Mouse (Mus musculus): ENCODE measurements around the gene Fam219a. TPM values are rescaled to one million over a fixed set of nuclear protein-coding genes. Genes with fewer than 3 reads are reported as not detected.

The Fam219a gene
- polyA plus RNA-seq, 1 experiment from 2014 or later, result 8.5 TPM

- H3K27me3 ChIP-seq (ENCODE audit: control insufficient read depth, insufficient read depth, low read length), result no peaks in the 10 kb centered on the region
- no peaks in the 10 kb centered on the region for H3K4me1 ChIP-seq (ENCODE audit: control insufficient read depth, insufficient read depth, low read length)
- H3K4me2 ChIP-seq, result no peak overlapping the region
- no peak overlapping the region for H3K9ac ChIP-seq (ENCODE audit: low read length)
- no peak overlapping the region for H3K4me3 ChIP-seq (ENCODE audit: low read depth, low read length)
- H3K9me3 ChIP-seq (ENCODE audit: control insufficient read depth, low read length), result no peaks in the 10 kb centered on the region
- ATAC-seq (ENCODE audit: low FRiP score) (no peak), DNase-seq (ENCODE audit: low spot score, missing footprints) (no peak)
- H3K27ac ChIP-seq (ENCODE audit: low read depth, low read length), result no peak overlapping the region
- 77% methylated on average over 1 of the region's 1 CpGs for WGBS
- no peaks in the 10 kb centered on the region; the same call in 1 of the 2 replicates for H3K36me3 ChIP-seq (ENCODE audit: control insufficient read depth, insufficient read depth, low read length)
These were observed 89.9 kb downstream of the Fam219a start for GRCm38 (mm10) chr4:41479456-41479804.

GRCm38 (mm10) chr4:41478751-41479455 is 90.4 kb downstream of the Fam219a start:
- Histone ChIP-seq H3K9me3 (ENCODE audit: control insufficient read depth, low read length) (no peaks in the 10 kb centered on the region), H3K4me2 (no peak overlapping the region), H3K27me3 (ENCODE audit: control insufficient read depth, insufficient read depth, low read length) (no peaks in the 10 kb centered on the region), H3K27ac (ENCODE audit: low read depth, low read length) (no peak overlapping the region), H3K9ac (ENCODE audit: low read length) (no peak overlapping the region), H3K4me3 (ENCODE audit: low read depth, low read length) (no peak overlapping the region), H3K36me3 (ENCODE audit: control insufficient read depth, insufficient read depth, low read length) (no peaks in the 10 kb centered on the region; the same call in 1 of the 2 replicates), H3K4me1 (ENCODE audit: control insufficient read depth, insufficient read depth, low read length) (no peaks in the 10 kb centered on the region)
- ATAC-seq (ENCODE audit: low FRiP score) (no peak), DNase-seq (ENCODE audit: low spot score, missing footprints) (peak; percentile 84)
- 73% methylated on average over 4 of the region's 4 CpGs for WGBS

GRCm38 (mm10) chr4:41477648-41478160 is 91.6 kb downstream of the Fam219a start:
- no peaks in the 10 kb centered on the region for H3K9me3 ChIP-seq (ENCODE audit: control insufficient read depth, low read length)
- 91% methylated on average over 9 of the region's 9 CpGs for WGBS
- no peak overlapping the region for H3K9ac ChIP-seq (ENCODE audit: low read length)
- H3K4me1 ChIP-seq (ENCODE audit: control insufficient read depth, insufficient read depth, low read length), result no peaks in the 10 kb centered on the region
- DNase-seq (ENCODE audit: low spot score, missing footprints), result no peak
- no peak overlapping the region for H3K4me2 ChIP-seq
- H3K4me3 ChIP-seq (ENCODE audit: low read depth, low read length), result no peak overlapping the region
- no peaks in the 10 kb centered on the region; the same call in 1 of the 2 replicates for H3K36me3 ChIP-seq (ENCODE audit: control insufficient read depth, insufficient read depth, low read length)
- H3K27me3 ChIP-seq (ENCODE audit: control insufficient read depth, insufficient read depth, low read length), result no peaks in the 10 kb centered on the region
- no peak for ATAC-seq (ENCODE audit: low FRiP score)
- H3K27ac ChIP-seq (ENCODE audit: low read depth, low read length), result no peak overlapping the region

GRCm38 (mm10) chr4:41471384-41471689 is 98.0 kb downstream of the Fam219a start:
- peaks cover 14% of the 10 kb centered on the region for H3K4me1 ChIP-seq (ENCODE audit: control insufficient read depth, insufficient read depth, low read length)

GRCm38 (mm10) chr4:41470684-41471383 is 98.5 kb downstream of the Fam219a start:
- H3K27me3 ChIP-seq (ENCODE audit: control insufficient read depth, insufficient read depth, low read length), result no peaks in the 10 kb centered on the region
- H3K4me1 ChIP-seq (ENCODE audit: control insufficient read depth, insufficient read depth, low read length), result peaks cover 14% of the 10 kb centered on the region
- no peak overlapping the region for H3K4me3 ChIP-seq (ENCODE audit: low read depth, low read length)
- H3K9me3 ChIP-seq (ENCODE audit: control insufficient read depth, low read length), result no peaks in the 10 kb centered on the region
- no peaks in the 10 kb centered on the region for H3K36me3 ChIP-seq (ENCODE audit: control insufficient read depth, insufficient read depth, low read length)
- no peak overlapping the region for H3K9ac ChIP-seq (ENCODE audit: low read length)
- H3K4me2 ChIP-seq, result no peak overlapping the region
- ATAC-seq (ENCODE audit: low FRiP score), result peak; percentile 74
- peak overlapping the region; percentile 55 for H3K27ac ChIP-seq (ENCODE audit: low read depth, low read length)
- DNase-seq (ENCODE audit: low spot score, missing footprints), result peak; percentile 88
- WGBS, result 26% methylated on average over 5 of the region's 5 CpGs

More at GRCm38 (mm10) chr4:41471384-41471689, 98.0 kb downstream of the Fam219a start:
- ATAC-seq (ENCODE audit: low FRiP score) (no peak), DNase-seq (ENCODE audit: low spot score, missing footprints) (peak; percentile 71)
- Histone ChIP-seq H3K27me3 (ENCODE audit: control insufficient read depth, insufficient read depth, low read length) (no peaks in the 10 kb centered on the region), H3K36me3 (ENCODE audit: control insufficient read depth, insufficient read depth, low read length) (no peaks in the 10 kb centered on the region), H3K9ac (ENCODE audit: low read length) (no peak overlapping the region), H3K4me2 (no peak overlapping the region), H3K27ac (ENCODE audit: low read depth, low read length) (peak overlapping the region; percentile 55; the same call in 1 of the 2 replicates), H3K9me3 (ENCODE audit: control insufficient read depth, low read length) (no peaks in the 10 kb centered on the region), H3K4me3 (ENCODE audit: low read depth, low read length) (no peak overlapping the region)
- WGBS, result 82% methylated on average over 1 of the region's 1 CpGs

DNA sequence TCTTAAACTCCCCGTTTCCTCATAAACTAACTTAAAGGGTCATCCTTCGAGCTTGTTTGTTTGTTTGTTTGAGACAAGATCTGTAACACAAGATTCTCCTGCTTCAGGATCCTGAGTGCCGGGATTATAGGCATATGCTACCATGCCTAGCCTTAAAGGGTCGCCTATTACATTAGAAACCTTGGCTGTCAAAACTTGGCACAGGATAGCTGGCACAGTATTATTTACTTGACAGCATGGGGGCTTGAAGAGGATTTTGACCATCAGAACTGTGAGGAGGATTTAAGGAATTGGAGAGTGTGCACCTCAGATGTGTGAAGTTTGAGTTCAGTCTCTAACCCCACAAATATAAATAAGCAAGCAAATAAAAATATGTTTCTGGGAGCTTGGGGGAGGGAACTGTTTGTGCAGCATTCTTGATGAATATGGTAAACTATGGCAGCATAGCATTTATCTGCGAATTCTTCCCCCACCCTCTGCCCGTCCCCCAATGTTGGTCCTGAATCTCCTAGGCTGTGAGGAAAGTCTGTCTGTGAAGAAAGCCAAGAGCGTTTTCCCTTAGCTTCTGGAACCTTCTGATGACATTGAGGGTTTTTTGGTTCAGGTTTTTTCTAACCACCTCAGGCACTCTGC is 99.2 kb downstream of the Fam219a start:
- no peak for ATAC-seq (ENCODE audit: low FRiP score)
- Histone ChIP-seq H3K9me3 (ENCODE audit: control insufficient read depth, low read length) (no peaks in the 10 kb centered on the region), H3K36me3 (ENCODE audit: control insufficient read depth, insufficient read depth, low read length) (no peaks in the 10 kb centered on the region)

DNA sequence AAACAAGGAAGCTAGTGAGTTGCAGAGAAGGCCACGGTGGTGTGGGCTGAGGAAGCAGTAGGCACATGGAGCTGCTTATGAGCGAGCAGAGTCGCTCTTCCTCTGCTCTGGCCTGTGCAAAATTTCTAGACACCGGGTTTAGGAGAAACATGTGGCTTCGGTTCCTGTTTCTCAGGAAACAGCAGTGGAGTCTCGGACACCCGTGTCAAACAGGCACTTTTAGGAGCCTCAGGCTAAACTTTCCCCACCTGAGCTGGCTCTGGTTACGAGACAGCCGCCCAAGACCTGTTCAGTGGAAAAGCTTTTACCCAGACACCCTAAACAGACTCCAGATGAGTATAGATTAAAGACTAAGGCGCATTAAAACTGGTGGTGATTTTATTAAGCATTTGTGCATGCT is 100.1 kb downstream of the Fam219a start:
- WGBS, result 82% methylated on average over 10 of the region's 10 CpGs
- Histone ChIP-seq H3K4me2 (no peak overlapping the region), H3K4me3 (ENCODE audit: low read depth, low read length) (no peak overlapping the region), H3K27me3 (ENCODE audit: control insufficient read depth, insufficient read depth, low read length) (no peaks in the 10 kb centered on the region), H3K9ac (ENCODE audit: low read length) (no peak overlapping the region), H3K9me3 (ENCODE audit: control insufficient read depth, low read length) (no peaks in the 10 kb centered on the region), H3K27ac (ENCODE audit: low read depth, low read length) (no peak overlapping the region), H3K4me1 (ENCODE audit: control insufficient read depth, insufficient read depth, low read length) (peaks cover 17% of the 10 kb centered on the region), H3K36me3 (ENCODE audit: control insufficient read depth, insufficient read depth, low read length) (no peaks in the 10 kb centered on the region)
- DNase-seq (ENCODE audit: low spot score, missing footprints), result peak; percentile 79
- ATAC-seq (ENCODE audit: low FRiP score), result no peak

More for the DNA sequence above, 99.2 kb downstream of the Fam219a start:
- no peak overlapping the region for H3K4me3 ChIP-seq (ENCODE audit: low read depth, low read length)
- peaks cover 17% of the 10 kb centered on the region for H3K4me1 ChIP-seq (ENCODE audit: control insufficient read depth, insufficient read depth, low read length)
- no peak overlapping the region for H3K9ac ChIP-seq (ENCODE audit: low read length)
- no peaks in the 10 kb centered on the region for H3K27me3 ChIP-seq (ENCODE audit: control insufficient read depth, insufficient read depth, low read length)
- no peak overlapping the region for H3K4me2 ChIP-seq
- 63% methylated on average over 7 of the region's 7 CpGs for WGBS
- no peak for DNase-seq (ENCODE audit: low spot score, missing footprints)
- H3K27ac ChIP-seq (ENCODE audit: low read depth, low read length), result peak overlapping the region; percentile 37

GRCm38 (mm10) chr4:41468396-41469080 is 100.8 kb downstream of the Fam219a start:
- peaks cover 22% of the 10 kb centered on the region for H3K4me1 ChIP-seq (ENCODE audit: control insufficient read depth, insufficient read depth, low read length)
- H3K27me3 ChIP-seq (ENCODE audit: control insufficient read depth, insufficient read depth, low read length), result no peaks in the 10 kb centered on the region
- H3K4me2 ChIP-seq, result no peak overlapping the region
- H3K9me3 ChIP-seq (ENCODE audit: control insufficient read depth, low read length), result no peaks in the 10 kb centered on the region
- H3K4me3 ChIP-seq (ENCODE audit: low read depth, low read length), result no peak overlapping the region
- no peak for ATAC-seq (ENCODE audit: low FRiP score)
- H3K9ac ChIP-seq (ENCODE audit: low read length), result no peak overlapping the region
- H3K27ac ChIP-seq (ENCODE audit: low read depth, low read length), result no peak overlapping the region
- WGBS, result 64% methylated on average over 17 of the region's 17 CpGs
- peak; percentile 95 for DNase-seq (ENCODE audit: low spot score, missing footprints)
- no peaks in the 10 kb centered on the region for H3K36me3 ChIP-seq (ENCODE audit: control insufficient read depth, insufficient read depth, low read length)
